Mouse (Mus musculus) bone marrow, adult 2 months (tissue): ENCODE data around the gene Glrx2. TPM values are rescaled to one million over a fixed set of nuclear protein-coding genes. Genes with fewer than 3 reads are reported as not detected.

Experiments
- H3K27ac ChIP-seq: fragments of 200-500 bp; 2 replicates; pipeline ENCODE4 v1.5.1; 2012; ENCODE audit warnings: low read depth, mild to moderate bottlenecking, control low read depth, inconsistent platforms, low read length; ENCODE audit not compliant: control insufficient read depth, poor library complexity, insufficient read depth
- H3K4me1 ChIP-seq: fragments of 200-500 bp; 2 replicates; pipeline ENCODE4 v1.6.1; 2011; ENCODE audit warnings: low read length; ENCODE audit not compliant: control insufficient read depth, insufficient read depth
- H3K4me3 ChIP-seq: fragments of 200-500 bp; replicated peaks from 2 replicates; pipeline ENCODE3; 2011; ENCODE audit warnings: mild to moderate bottlenecking, low read depth, low read length, control low read depth; ENCODE audit not compliant: control insufficient read depth
- CTCF ChIP-seq: fragments of 200-500 bp; IDR thresholded peaks from 2 replicates; pipeline ENCODE4 v1.5.1; 2011; ENCODE audit warnings: low read length, control low read depth; ENCODE audit not compliant: control insufficient read depth, insufficient read depth
- POLR2A ChIP-seq: fragments of 200-500 bp; IDR thresholded peaks from 2 replicates; pipeline ENCODE4 v1.6.1; 2011; ENCODE audit warnings: low read depth, mild to moderate bottlenecking, control low read depth, low read length, borderline replicate concordance; ENCODE audit not compliant: control insufficient read depth
- WGBS: fragments of 180-500 bp; shearing (Covaris S2); methylation state at CpG from one replicate; pipeline ENCODE4 v1.1.7; 2018; 5-methylcytosine and 5-hydroxymethylcytosine counted together
- polyA plus RNA-seq: library from polyadenylated mRNA; stranded (reverse); fragments of >200 nt; gene quantifications from 2 replicates; pipeline ENCODE4 v1.2.4, GENCODE M21; 2011; ENCODE audit warnings: low replicate concordance; ENCODE audit not compliant: missing spikeins, insufficient read depth, insufficient read length

The Glrx2 gene
- polyA plus RNA-seq, 1 experiment = 59.9 TPM

- 65% methylated on average over 6 of the region's 6 CpGs for WGBS
- H3K4me1 ChIP-seq = no peaks in the 10 kb centered on the region
- no peak overlapping the region for H3K4me3 ChIP-seq
- no peak for TF ChIP-seq CTCF
- TF ChIP-seq POLR2A = no peak
- no peak overlapping the region for H3K27ac ChIP-seq
Observed at GRCm38 (mm10) chr1:143766238-143766637, 50.1 kb downstream of the Glrx2 start.

DNA sequence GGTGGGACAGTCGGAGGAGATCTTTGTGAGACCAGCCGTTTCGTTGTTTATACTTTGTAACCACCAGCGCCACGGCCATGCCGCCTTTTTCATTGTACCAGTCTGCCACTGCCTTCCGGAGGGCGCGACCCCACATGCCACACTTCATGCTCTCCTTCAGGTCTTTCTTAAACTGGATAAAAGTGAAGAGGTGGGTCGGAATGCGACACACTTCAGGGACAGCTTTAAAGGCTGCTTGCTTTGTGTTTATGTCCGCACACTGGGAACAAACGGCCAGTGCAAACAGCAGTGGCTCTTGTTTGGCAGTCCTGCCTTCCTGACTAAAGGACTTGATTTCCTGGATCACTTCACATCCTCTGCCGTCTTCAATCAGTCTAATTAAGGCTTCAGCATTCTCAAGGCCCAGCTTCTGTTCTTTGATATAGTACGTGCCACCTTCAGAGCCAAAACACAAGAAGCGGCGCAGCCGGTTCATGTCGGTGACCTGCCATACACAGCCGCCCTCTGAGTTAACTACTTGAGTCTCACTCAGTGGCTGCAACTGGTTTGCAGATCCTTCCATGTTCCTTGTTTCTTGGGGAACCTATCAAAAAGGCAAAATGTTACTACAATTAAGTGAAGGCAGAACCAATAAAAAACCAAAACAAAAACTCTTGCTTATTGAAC lies 54.4 kb downstream of the Glrx2 start:
- Histone ChIP-seq H3K27ac (no peak overlapping the region), H3K4me1 (no peaks in the 10 kb centered on the region), H3K4me3 (no peak overlapping the region)
- WGBS = 92% methylated on average over 20 of the region's 20 CpGs
- no peak for TF ChIP-seq CTCF

DNA sequence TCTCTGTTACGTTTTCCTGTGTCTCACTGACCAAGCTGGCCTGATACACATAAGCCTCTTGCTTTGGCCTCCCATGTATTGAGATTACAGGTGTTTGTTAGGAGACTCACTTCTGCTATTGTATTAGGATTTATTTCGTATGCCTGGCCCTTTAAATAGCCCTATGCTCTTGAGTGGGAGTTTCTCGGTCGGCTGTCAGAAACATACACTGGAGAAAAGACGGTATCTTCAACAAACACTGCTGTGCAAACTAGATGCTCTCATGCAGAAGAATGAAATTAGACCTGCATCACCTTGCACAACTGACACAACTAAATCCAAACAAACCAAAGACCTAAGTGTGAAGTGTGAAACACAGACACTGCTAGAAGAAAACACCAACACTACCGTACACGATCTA lies 56.9 kb downstream of the Glrx2 start:
- Histone ChIP-seq H3K4me3 (no peak overlapping the region), H3K27ac (no peak overlapping the region), H3K4me1 (no peaks in the 10 kb centered on the region)
- TF ChIP-seq POLR2A (no peak), CTCF (no peak)
- WGBS = 85% methylated on average over 7 of the region's 7 CpGs

- H3K4me3 ChIP-seq = no peak overlapping the region
- H3K4me1 ChIP-seq = no peaks in the 10 kb centered on the region
- 59% methylated on average over 6 of the region's 6 CpGs for WGBS
- TF ChIP-seq CTCF (no peak), POLR2A (no peak)
- no peak overlapping the region for H3K27ac ChIP-seq
Observed at GRCm38 (mm10) chr1:143773909-143774308, 57.8 kb downstream of the Glrx2 start.

DNA sequence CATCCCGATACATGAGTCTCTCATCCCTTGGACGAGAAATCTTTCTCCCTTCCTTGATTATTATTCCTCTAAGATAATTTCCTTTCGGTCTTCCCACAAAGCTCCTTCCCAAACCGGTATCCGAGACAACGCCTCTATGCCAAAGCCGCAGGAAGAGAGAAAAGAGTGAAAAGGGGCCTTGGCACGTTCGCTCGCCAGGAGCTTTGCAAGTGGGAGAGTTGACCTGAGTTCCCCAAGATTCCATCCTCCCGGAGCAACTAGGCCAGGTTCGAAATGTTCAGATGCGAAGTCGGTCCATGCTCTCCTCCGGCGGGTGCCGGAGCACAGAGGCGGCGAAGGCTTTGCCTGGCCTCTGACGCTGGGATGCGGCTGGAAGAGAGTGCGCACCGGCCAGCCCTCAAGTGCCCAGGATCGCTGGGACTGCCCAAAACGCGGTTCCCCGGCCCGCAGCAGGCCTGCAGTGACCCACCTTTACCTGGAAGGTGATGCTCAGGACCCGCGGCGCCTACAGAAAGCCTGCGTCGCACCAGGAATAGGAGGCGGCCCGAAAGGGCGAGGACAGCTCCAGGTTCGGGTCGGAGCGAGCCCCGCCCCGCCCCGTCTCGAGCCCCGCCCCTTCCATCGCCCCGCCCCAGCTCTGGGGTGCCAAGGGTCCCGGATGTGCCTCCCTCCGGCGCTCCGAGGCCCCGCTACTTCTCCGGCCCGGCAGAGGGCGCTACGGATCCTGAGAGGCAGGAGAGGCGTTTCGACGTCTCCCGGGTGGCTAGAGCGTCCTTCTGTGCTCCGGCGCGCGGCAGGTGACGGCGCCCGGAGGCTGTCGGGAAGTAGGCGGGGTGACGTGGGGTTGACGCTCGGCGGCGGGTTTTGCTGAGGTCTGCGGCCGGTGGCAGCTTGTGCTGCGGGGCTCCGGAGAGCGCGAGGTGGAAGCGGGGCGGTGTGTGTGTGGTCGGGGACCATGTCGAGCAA lies 60.6 kb downstream of the Glrx2 start, which contains the start of the genes Trove2 and Uchl5:
Gene Trove2 (minus strand): TSS at position 623 of the 966 bp plus-strand sequence.
Gene Uchl5 (plus strand): TSS at position 827 of the 966 bp plus-strand sequence.
- peak within 1 kb of the TSS; percentile 80 for H3K27ac ChIP-seq
- TF ChIP-seq POLR2A (peak; percentile 81; the same call in 1 of the 2 replicates), CTCF (peak; percentile 85)
- WGBS = 1% methylated on average over 81 of the region's 84 CpGs
- H3K4me3 ChIP-seq = peak within 1 kb of the TSS; percentile 95
- H3K4me1 ChIP-seq = no peaks in the 10 kb centered on the region

GRCm38 (mm10) chr1:143777558-143778218 lies 61.5 kb downstream of the Glrx2 start:
- under 1% methylated on average over 39 of the region's 39 CpGs for WGBS
- Histone ChIP-seq H3K27ac (peak overlapping the region; percentile 80), H3K4me1 (no peaks in the 10 kb centered on the region), H3K4me3 (peak overlapping the region; percentile 95)
- TF ChIP-seq POLR2A = no peak; the same call in 1 of the 2 replicates
- no peak for TF ChIP-seq CTCF

GRCm38 (mm10) chr1:143788584-143789227 lies 72.6 kb downstream of the Glrx2 start:
- TF ChIP-seq POLR2A (no peak), CTCF (peak; percentile 93)
- no peak overlapping the region for H3K27ac ChIP-seq
- no peak overlapping the region for H3K4me3 ChIP-seq
- 74% methylated on average over 2 of the region's 2 CpGs for WGBS
- H3K4me1 ChIP-seq = no peaks in the 10 kb centered on the region

Other genes with a start within 250 kb of the Glrx2 start
- gene B3galt2, start 75.7 kb upstream of the Glrx2 start, polyA plus RNA-seq = not detected in 2 replicates
- 17.6 and 31.6 TPM in 2 replicates for gene Cdc73, start 13.4 kb upstream of the Glrx2 start, polyA plus RNA-seq
- gene Trove2, start 60.7 kb downstream of the Glrx2 start, polyA plus RNA-seq = 3.7 and 6.5 TPM in 2 replicates
- 86.2 and 90.7 TPM in 2 replicates for gene Uchl5, start 60.9 kb downstream of the Glrx2 start, polyA plus RNA-seq